Mouse (Mus musculus) frontal cortex, postnatal 10 days (tissue): ENCODE data around the gene Desi1.
"Not testable (repeated sequence)": the region's sequence is repeated elsewhere in the genome, so short reads cannot be mapped to it uniquely, and the experiment has no call there.

Experiments
- DNase-seq, 2 experiments: peaks; one replicate each; pipeline ENCODE4 v3.0.0; 2022; ENCODE audit warnings: low spot score in 2 of 2, mixed read lengths in 1 of 2

Gene Desi1

DNA sequence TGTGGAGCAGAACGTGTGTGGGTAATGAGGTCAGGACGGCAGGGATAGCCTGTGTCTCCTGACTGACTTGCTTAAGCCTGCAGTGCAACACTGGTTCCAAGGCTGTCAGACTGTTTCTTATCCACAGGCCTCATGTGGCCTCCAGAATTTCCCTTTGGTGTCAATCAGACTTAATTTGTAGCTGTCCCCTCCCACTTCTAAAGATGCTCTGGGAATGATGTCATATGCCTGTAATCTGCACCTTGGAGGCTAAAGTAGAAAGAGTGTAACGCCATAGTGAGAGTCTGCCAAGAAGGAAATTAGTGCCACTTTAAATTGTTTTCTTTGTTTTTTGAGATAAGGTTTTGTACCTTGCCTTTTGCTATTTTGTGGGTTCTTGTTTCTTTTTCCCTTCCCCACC is 14.4 kb downstream of the Desi1 start:
- no peak for DNase-seq

GRCm38 (mm10) chr15:82017461-82017860 is 16.2 kb downstream of the Desi1 start:
- DNase-seq, result no peak

- DNase-seq, result no peak
These were observed 16.8 kb downstream of the Desi1 start for GRCm38 (mm10) chr15:82016830-82017229.

DNA sequence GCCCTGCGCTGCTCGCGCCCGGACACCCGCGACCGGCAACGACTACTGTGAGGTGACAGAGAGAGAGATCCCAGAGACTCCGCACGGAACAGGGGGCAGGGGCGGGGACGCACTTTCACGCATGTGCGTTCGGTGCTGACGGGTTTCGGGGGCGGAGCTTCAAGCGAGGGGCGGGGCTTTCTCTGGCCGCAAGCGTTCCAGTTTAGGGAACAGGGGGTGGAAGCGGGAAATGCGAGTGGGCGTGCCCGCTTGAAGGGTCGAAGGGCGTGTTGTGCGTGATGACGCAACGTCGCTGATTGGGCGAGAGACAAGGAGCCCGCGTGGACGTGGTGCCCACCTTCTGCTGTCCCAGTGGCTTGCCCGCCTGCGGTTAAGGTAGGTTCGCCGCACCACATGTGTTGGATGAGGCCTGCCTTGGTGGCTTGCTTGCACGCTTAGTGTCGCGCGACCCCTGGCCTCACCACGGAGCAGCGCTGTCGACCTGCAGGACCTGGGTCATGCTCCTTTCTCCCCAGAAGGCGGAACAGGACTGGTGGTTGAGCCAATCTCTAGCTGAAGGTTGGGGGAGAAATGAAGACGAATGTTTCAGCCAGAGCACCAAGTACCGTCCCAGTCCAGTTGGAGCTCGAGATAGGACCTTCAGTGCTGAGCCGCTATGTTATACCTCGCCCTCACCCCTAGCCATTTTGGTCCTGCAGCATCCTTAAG is 17.4 kb downstream of the Desi1 start:
- peak; percentile 99 to 100 for DNase-seq

DNA sequence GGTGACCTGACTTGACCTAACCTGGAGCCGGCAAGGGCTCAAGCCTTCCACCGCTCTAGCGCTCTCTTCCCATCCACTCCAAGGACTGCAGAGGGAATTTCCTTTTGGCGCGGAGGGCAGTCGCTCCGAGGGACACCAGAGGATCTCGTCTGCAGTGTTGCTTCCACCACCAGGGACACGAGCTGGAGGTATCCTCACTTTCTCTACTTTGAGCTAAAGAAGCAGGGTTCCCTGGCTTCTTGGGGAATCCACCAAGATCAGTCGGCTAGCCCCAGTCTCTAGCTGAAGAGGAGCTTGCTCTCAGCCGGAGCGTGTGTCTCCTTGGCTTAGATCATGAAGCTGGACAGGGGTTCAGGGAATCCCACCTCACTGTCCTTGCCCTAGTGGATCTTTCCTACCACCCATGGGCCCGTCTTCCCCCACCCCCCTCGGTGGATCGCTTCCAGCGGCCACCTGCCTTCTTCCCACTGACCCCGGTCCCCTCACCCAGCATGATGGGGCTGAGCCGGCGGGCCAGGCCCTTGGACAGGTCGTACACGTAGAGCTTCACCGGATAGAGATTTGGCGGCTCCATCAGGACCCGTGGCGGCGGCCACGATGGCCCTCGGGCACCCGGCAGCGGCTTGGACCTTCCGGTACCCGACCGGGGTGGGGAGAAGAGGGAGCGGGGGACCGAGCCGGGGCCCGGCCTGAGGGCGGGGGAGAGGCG is 18.1 kb downstream of the Desi1 start:
- peak; percentile 41 to 61 for DNase-seq

GRCm38 (mm10) chr15:82014745-82015391 is 18.8 kb downstream of the Desi1 start:
- no peak for DNase-seq

DNA sequence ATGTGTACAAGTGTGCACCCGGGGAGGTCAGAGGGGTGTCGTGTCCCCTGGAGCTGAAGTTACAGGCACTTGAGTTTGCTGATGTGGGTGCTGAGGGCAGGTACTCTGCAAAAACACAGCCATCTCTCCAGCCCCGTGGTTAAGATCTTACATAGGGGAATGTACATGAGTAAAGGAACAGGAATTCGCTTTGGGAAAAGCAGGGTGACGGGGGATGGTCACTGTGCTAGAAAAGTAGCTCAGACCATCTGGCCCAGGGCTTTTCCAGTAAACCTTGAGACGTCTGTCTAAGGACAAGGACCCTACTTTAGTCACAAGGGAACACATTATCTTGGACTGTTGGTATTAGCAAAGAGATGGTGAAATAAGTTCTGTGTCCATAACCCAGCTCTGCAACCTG is 21.7 kb downstream of the Desi1 start:
- DNase-seq, result no peak

GRCm38 (mm10) chr15:82004257-82004656 is 29.4 kb downstream of the Desi1 start:
- no peak for DNase-seq

- DNase-seq, result no peak
These were observed 39.7 kb downstream of the Desi1 start for GRCm38 (mm10) chr15:81993992-81994391.

DNA sequence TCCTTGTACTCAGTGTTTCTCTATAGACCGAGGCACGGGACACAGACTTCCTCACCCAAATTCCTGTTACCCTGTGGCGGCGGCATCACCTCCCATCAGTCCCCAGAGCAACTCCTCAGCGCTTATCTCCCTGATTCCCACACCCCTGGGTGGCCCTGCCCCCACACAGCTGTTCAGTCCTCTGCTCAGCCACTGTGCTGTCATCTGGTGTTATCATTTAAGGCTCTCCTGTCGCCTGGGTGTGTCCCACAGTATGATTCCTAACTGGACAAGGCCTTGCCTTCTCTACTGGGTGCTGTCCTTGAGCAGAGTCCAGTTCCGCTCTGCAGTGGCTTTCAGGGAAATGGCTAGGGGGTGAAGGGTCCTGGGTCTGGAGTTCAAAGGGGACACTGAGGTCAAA is 43.1 kb downstream of the Desi1 start:
- no peak for DNase-seq

DNA sequence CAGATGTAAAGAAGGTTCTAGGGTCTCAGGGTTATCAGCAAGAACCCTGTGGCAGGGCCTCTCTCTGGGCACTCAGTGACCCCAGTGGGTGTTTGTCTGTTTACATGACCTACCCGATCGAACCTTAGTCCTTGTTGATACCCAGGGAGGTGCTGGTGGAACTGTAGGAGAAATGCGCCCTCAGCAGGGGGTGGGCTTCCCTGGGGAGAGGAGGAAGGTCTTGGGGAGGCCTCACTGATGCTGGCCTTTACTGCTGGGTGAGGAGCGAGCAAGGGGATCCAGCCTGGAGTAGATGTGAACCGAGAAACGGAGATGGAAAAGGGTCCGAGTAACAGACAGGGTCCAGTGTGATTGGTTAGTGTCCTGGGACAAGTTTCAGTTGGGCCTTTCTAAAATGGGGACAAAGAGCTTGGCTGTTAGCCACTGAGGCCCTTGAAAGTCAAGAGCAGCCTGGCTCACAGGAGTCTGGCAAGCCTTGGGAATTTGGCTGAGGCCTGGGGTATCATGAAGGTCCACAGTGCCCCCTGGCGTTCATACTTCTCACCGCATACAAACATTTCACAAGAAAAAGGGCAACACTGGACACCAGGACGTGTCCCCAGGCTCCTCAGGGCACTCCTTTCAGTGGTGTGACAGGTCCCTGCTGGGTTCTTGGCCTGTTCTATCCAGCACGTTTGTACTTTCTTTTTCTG is 44.1 kb downstream of the Desi1 start:
- peak; percentile 71 to 81 for DNase-seq

DNA sequence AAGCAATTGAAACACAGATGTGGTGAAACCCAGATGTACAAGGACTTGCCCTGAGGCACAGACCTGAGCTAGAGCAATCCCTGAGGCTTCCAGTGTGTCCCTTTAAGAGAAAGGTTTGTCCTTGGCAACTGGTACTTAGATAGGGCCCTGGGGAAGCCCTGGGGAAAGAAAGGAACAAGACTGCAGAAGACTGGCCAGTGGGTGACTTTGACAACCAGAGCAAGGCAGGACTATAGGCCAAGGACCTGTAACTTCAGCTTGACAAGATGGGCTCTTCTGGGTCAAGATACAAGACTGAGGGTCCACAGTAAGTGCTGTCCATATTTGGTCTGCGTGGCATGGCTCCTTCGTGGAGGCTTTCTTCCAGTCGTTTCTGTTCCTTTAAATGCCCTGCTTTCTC is 46.0 kb downstream of the Desi1 start, which contains the start of gene Xrcc6:
Xrcc6 (plus strand) TSS at position 190 of the 400 bp plus-strand sequence.
- DNase-seq, result no peak

DNA sequence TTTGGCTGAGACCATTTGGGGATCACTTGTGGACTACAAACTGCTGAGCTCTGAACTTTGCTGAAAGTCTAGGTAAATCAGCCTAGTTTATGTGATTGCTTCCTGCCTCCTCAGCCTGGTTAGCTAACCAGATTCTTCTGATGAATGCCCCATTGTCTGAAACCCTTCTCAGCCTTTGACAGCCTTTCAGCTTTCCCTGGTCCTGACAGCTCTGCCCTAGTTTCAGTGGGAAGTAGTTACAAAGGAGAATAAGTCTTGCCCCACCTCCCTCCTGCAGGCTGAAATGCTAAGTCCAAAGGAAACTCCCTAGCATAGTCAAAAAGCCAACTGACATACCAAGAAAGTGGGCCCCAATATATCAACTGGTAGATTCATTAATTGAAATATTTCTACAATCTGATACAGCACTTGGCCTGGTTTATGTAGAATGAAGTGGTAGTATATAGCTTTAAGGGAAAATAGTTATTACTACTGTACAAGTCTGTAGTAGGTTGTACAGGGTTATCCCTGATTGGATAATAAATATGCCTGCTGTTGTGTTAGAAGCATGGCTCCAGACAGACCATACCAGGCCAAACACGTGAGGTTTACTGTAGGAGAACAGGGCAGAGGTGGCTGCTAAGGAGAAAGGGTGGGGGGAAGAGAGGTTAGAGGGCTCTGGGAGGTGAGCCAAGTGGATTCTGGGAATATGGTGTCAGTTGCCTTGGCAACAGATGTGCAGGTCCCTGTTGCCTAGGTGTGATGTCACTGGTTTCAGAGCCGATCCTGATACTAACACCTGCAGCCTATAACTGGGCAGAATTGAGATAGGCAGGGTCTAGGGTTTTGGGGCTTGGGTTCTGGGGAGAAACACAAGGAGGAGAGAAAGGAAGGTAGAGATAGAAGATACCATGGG is 48.1 kb downstream of the Desi1 start:
- DNase-seq, result no peak

- no peak for DNase-seq
These were observed 51.5 kb downstream of the Desi1 start for GRCm38 (mm10) chr15:81982173-81982572.

- DNase-seq, result no peak
These were observed 53.3 kb downstream of the Desi1 start, which contains the start of gene 1700029P11Rik for GRCm38 (mm10) chr15:81980321-81980720. 1700029P11Rik (plus strand) TSS chr15:81980540.

DNA sequence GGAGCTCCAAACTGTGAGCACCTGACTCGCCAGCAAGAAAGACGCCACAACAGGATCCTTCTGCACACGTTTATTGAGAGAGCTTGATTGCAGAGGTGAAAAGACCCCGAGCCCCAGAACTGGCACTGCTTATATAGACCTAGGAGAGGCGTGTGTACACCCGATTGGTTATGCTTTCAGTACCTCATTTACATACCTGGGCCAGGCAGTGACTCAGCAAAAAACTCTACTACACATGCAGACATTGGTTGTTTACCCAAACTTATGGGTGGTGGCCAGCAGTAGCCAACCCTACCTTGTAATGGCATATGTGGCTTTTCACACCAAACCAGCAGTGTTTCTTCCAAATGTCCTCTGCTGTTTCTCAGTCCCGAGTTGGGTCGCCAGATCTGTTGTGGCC is 58.5 kb downstream of the Desi1 start:
- DNase-seq, result not testable (repeated sequence)

DNA sequence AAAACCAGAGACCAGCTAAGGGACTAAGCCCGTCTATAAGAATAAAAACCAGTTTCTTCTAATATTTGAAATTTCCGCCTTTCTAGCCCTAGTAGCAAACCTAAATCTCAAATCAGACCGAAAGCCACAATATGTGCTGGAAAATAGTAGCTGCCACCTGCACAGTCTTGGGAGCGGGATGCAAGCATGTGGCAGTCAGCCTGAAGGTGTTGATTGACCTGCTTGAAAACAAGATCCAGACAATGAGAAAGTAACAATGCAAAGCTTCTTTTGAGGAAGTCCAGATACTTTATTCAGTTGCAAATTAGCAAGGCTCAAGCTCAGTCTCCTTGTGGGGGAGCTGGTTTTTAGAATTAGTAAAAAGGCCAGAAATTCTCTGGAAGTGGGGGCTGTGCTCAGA is 63.2 kb downstream of the Desi1 start:
- not testable (repeated sequence) for DNase-seq

DNA sequence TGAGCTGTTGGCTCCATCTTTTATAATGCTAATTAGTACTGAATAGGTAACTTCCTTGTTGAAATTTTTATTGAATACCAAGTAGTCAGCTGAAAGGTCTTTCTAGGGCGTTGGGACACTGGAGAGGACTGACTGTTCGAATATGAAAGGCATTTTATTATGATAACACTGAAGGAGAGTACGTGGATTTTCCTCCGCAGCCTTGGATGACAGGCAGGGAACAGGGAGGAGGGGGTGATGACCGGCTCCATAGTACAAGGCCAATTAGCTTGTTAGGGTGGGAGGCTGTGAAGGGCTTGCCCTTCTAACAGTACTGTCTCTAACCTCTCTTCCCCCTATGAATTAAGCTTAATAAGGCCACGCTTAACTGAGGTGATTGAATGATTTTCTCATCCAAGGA is 64.0 kb downstream of the Desi1 start:
- DNase-seq, result not testable (repeated sequence)

- no peak for DNase-seq
These were observed 64.5 kb downstream of the Desi1 start for GRCm38 (mm10) chr15:81969173-81969572.

GRCm38 (mm10) chr15:81968447-81968846 is 65.2 kb downstream of the Desi1 start:
- no peak for DNase-seq

GRCm38 (mm10) chr15:81967821-81968220 is 65.8 kb downstream of the Desi1 start:
- DNase-seq, result no peak
